Mouse (Mus musculus) kidney, postnatal 4 days (tissue): Measurements from ENCODE around the gene Jak1.

Experiments used
- DNase-seq, 2 experiments: peaks; one replicate each; pipeline ENCODE4 v3.0.0; 2021; ENCODE audit warnings: mixed read lengths in 2 of 2

The Jak1 gene

GRCm38 (mm10) chr4:101143901-101144300 lies 121.2 kb downstream of the Jak1 start:
- DNase-seq: no peak

GRCm38 (mm10) chr4:101141768-101142167 lies 123.3 kb downstream of the Jak1 start:
- DNase-seq: no peak

- DNase-seq: no peak
Observed at GRCm38 (mm10) chr4:101137975-101138374, 127.1 kb downstream of the Jak1 start.

- no peak for DNase-seq
Observed at GRCm38 (mm10) chr4:101135909-101136308, 129.2 kb downstream of the Jak1 start.

GRCm38 (mm10) chr4:101135013-101135412 lies 130.1 kb downstream of the Jak1 start:
- no peak for DNase-seq

- DNase-seq: no peak
Observed at GRCm38 (mm10) chr4:101121002-101121401, 144.1 kb downstream of the Jak1 start.

GRCm38 (mm10) chr4:101107122-101107521 lies 158.0 kb downstream of the Jak1 start:
- DNase-seq: no peak
